Mouse (Mus musculus) CD4-positive helper T cell, adult 2 months (primary cell): Measurements from ENCODE around the gene Uggt1.

Experiments
- DNase-seq: peaks from one replicate; pipeline ENCODE4 v3.0.0-alpha.2; 2012; ENCODE audit warnings: low read depth, missing footprints, low spot score

Gene Uggt1

GRCm38 (mm10) chr1:36191966-36192365, 52.6 kb downstream of the Uggt1 start:
- no peak for DNase-seq

DNA sequence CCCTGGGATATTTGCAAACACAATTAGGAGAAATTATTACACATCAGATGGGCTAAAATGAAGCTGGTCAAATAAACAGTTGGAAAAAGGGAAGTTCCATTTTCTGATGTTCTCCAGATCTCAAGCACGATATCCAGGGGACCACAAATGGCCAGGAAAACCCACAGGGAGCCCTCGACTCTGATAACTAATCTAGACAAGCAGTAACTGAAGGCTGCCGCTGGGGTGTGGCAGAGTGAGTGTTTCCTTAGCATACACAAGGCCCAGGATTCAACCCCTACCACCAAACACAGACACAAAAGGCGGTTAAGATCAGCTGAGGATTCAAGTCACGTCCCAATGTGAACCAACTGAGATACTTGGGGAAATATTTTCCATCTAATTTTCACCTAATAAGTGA, 64.5 kb downstream of the Uggt1 start:
- no peak for DNase-seq

- no peak for DNase-seq
Measured at GRCm38 (mm10) chr1:36173461-36173860, 71.1 kb downstream of the Uggt1 start.

DNA sequence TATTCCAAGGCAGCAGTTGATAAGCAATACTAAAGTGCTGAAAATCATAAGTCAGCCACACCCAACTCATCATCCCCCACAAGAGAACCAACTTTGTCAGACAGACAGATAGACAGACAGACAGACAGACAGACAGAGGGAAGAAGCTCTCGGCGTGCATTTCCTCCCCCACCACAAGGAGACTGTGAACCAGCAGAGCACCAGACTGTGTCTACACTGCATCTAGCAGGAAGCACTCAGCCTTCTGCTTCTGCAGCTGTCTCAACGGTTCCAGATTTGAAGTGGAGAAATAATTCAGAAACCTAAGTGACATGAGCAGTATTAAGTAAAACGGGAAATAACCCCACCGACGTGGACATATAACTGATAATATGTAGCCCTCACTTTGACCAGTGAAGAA, 71.6 kb downstream of the Uggt1 start:
- DNase-seq = no peak

GRCm38 (mm10) chr1:36162687-36163086, 81.8 kb downstream of the Uggt1 start:
- DNase-seq = peak; percentile 67

DNA sequence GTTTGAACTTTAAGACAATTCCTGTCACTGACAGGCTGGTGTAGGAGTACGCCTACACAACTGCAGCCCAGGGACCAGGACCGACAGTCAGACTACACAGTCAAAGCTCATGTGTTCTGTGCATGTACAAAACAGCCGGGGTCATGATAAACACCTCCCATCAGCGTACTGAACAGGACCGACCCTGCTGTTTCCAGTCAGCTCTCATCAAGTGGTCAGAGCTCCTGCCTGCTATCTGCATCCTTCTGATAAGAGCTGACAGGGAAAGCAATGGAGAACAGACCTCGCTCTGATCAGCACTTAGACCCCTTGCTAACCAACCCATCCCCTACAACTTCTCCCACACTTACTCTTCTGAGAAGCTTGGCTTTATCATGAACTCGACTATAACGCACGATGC, 83.3 kb downstream of the Uggt1 start:
- DNase-seq = no peak

- peak; percentile 80 for DNase-seq
Measured at GRCm38 (mm10) chr1:36160246-36160645, 84.3 kb downstream of the Uggt1 start.

DNA sequence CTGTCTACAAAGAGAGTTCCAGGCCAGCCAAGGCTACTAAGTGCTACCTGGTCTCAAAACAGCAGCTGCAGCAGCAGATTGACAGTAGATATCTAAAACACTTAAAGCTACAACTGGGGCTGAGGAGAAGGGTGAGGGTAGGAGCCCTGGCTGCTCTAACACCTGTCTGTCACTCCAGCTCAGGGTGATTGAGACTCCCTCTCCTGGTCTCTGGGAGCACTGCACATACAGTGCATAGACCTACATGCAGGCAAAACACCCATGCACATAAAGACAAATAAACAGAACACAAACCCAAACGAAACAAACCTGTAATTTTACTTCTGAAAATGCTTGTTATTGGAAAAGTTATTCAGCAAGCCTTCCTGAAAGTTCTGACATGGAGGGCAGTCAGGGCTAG, 95.1 kb downstream of the Uggt1 start:
- peak; percentile 74 for DNase-seq

DNA sequence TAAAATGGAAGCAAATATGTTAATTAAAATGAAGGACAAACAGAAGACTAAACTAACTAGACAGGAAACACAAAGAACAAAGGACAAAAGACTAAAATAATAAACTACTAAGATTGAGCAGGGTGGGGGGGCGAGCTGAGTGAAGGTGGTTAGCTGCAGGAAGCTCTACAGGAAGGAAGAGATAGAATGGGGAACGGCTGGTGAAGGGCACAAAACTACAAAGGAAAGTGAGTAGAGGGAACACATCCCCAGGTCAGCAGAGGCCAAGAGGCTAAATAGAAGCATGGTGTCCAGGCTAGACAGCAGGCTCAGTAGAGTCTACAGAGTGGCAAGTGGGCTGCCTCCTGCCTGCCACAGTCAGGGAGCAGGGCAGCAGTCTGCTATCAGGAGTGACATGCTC, 95.7 kb downstream of the Uggt1 start:
- peak; percentile 52 for DNase-seq

GRCm38 (mm10) chr1:36145050-36145449, 99.5 kb downstream of the Uggt1 start:
- peak; percentile 53 for DNase-seq

GRCm38 (mm10) chr1:36140311-36140710, 104.2 kb downstream of the Uggt1 start:
- DNase-seq = no peak

DNA sequence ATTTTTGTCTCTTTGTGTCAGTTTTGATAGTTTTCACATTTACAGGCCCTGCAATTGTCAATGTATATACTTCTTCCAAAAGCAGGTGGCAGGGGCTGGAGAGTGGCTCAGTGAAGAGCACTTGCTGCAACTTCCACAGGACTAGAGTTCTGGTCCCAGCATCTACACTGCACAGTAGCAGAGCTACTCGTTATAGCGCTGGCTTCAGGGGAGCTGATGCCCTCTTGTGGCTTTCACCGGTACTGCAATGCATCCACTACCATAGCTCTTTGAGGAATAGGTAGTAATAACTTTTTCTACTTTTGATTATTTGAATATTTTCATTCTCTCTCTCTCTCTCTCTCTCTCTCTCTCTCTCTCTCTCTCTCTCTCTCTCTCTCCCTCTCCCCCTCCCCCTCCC, 109.9 kb downstream of the Uggt1 start:
- peak; percentile 73 for DNase-seq

- DNase-seq = no peak
Measured at GRCm38 (mm10) chr1:36133647-36134046, 110.9 kb downstream of the Uggt1 start.

DNA sequence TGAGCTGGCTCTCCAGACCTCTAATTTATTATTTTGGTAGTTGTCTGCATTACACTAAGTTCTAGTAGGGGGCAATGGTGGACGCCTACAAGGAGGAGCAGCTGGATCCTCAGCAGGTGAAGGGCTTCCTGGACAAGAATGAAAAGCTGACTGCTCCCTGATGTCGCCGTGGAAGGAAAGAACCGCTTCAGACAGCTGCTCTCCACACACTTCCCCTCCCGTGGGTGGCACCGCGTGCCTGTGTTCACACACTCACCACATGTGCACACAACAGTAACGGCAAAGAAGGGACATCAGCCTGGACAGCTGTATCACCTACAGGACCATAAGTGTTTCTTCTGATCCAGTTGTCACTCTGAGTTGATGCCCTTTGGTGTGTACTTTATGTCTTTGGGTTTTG, 111.5 kb downstream of the Uggt1 start:
- no peak for DNase-seq

DNA sequence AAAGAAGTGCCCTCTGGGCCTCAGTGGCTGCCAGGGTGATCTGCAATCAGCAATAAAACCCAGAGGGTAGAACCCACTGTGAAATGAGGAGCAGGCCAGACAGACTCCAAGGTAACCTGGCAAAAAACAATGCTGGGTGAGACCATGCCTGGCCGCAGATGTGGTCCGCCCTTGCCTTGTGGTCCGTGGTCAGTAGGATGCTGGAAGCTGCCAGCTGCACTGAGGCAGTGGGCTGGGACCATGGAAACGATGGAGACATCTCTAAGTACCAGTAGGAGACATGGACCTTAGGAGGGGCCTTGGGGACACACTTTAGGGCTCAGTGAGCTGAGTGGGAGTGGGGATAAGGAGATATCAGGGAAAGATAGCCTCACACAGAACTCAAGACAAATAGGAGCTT, 112.3 kb downstream of the Uggt1 start:
- DNase-seq = no peak

DNA sequence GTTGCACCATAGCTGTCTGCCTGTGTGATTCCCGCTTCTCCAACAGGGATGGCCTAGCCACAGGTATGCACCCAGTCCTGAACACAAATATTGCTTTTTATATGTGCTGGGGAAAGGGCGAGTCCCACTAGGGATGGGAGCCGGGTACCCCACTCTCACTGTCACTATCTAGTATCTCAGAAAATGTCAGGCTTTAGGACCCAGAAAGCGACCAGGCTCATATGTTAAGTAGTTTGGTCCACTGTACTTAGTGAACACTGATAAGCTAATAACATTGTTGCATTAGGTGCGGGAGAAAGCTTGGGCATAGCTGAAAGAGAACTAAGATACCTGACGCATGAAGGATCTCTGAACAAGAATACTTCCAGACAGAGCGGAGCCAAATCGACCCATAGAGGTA, 112.8 kb downstream of the Uggt1 start:
- no peak for DNase-seq

GRCm38 (mm10) chr1:36131154-36131553, 113.4 kb downstream of the Uggt1 start:
- DNase-seq = peak; percentile 24

DNA sequence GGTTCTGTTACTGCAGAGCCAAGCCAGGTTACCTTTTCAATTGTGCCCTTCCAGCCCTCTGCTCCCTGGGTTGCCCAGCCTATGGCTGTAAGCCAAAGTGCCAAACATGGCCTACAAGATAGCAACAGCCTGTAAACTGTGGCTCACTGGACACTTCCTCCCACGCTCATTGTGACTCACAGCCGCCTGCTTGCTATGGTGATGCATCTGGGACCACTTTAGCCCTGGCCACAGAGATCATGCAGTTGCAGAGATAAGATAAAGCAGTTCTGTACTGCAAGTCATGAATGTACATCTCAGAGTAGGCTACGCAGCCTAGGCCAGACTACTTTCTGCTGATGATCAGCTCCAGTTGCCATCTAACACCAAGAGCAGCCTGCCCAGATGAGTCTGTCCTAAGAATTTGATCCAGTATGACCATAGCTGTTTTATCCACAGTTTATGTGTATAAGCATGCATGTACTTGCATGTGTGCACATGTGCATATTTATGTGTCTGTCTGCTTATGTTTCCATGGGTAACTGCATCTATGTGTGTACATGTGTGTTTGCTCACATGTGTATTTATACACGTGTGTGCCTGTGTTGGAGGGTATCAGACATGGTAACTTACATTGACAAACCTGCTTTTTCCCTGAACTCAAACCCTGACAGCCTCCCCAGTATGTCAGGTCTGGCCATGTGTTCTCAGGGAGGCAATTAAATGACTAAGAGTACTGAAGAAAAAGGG, 114.0 kb downstream of the Uggt1 start:
- no peak for DNase-seq

DNA sequence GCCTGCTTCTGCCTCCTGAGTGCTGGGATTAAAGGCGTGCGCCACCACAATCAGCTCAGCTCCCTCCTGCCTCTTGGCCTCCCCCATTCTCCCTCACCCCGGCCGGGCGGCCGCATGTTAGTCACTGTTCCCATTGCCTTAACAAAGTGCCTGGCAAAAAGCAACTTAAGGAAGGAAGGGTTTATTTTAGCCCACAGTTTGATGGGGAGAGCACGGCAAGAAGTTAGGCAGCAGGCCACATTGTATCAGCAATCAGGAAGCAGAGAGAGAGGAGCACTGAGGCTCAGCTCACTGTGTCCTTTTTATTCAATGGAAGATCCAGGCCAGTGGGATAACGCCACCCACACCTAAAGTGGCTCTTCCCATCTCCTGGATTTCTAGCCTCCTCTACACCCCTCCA, 114.6 kb downstream of the Uggt1 start:
- no peak for DNase-seq

- DNase-seq = no peak
Measured at GRCm38 (mm10) chr1:36129126-36129525, 115.4 kb downstream of the Uggt1 start.

DNA sequence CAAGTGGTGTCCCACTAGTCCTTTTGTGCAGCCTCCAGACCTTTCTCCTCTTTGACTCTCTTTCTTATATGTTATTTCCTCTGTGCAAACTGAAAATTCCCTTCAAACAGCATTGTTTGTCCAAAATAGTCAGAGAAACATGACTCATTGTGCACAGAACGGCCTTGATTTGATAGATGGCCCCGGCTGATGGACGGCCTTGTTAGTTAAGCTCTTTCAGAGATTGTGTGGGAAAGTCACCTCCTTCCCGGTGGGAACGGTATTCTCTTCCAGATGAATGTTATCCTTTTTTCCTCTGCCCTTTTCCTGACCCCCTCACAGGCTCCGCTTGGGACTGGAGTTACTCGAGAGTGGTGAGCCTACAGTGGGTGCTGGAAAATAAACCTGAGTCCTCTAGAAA, 119.4 kb downstream of the Uggt1 start:
- DNase-seq = no peak

DNA sequence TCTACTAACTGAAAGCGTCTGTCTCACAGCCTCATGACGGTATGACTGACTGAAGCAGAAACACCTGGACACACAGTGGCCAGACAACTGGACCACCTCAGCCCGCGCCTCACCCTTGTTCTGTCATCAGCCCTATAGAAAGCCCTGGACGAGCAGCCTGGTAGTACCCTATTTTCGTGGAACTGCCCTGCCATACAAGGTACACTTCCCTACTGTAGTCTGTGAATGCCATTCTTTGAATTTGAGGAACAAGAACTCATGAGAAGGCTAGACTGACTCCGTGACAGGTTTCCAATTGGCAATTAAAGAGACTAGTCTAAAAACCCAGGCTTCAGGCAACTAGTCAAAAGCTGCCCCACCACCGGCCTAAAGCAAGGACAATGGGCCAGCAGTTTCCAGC, 123.3 kb downstream of the Uggt1 start:
- DNase-seq = no peak

GRCm38 (mm10) chr1:36119426-36119825, 125.1 kb downstream of the Uggt1 start:
- DNase-seq = no peak

DNA sequence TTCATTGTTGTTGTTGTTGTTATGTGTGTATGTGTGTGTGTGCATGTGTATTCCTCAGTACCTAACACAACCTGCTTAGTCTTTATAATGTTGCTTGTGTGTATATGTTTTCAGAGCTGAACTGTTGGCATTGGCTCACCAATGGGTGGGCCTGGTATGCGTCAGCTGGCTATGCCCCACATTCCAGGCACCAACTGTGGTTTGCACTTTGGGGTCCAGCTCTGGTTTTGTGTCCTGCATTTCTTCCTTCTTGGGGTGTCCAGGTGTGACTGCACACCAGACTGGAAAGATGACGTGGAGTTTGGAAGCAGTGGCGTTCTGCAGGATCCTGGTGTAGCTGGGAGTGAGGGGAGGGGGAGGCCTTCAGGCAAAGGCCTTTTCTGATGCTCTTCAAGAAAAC, 125.6 kb downstream of the Uggt1 start:
- no peak for DNase-seq
